Mouse (Mus musculus): ENCODE results near the gene Nid1. TPM values are rescaled to one million over a fixed set of nuclear protein-coding genes. Genes with fewer than 3 reads are reported as not detected.

The Nid1 gene
- 492 and 565 TPM in 2 replicates for polyA plus RNA-seq (2012; rRNA removed; ENCODE audit: low replicate concordance)

GRCm38 (mm10) chr13:13437460-13438015, at the start of gene Nid1:
Nid1 (plus strand) TSS chr13:13437551.

GRCm38 (mm10) chr13:13393228-13394095, 43.9 kb upstream of the Nid1 start, which contains the start of gene Gpr137b:
Gpr137b (minus strand) TSS chr13:13394014.

Other genes starting within 250 kb of the Nid1 start
- 31.3 and 62.5 TPM in 2 replicates for gene Gpr137b, start 43.5 kb upstream of the Nid1 start, polyA plus RNA-seq (2012; rRNA removed; ENCODE audit: low replicate concordance)
- gene Lyst, start 152.8 kb downstream of the Nid1 start, polyA plus RNA-seq (2012; rRNA removed; ENCODE audit: low replicate concordance) = 7.7 and 9.3 TPM in 2 replicates